Mouse (Mus musculus) myocyte (in vitro differentiated cells): Measurements from ENCODE around the gene Ramac.

Experiments
- E2F4 ChIP-seq: IDR thresholded peaks from one replicate; pipeline ENCODE4 v1.6.1; 2011; ENCODE audit warnings: mild to moderate bottlenecking, control low read depth, moderate library complexity; ENCODE audit not compliant: insufficient read depth
- MYOD1 ChIP-seq, 3 experiments: IDR thresholded peaks; one replicate each; pipeline ENCODE4 v1.6.1; 2011; ENCODE audit warnings: control low read depth in 2 of 3, low read depth in 2 of 3, mild to moderate bottlenecking in 2 of 3, moderate library complexity in 1 of 3; ENCODE audit not compliant: insufficient read length in 2 of 3, control insufficient read depth in 1 of 3
- POLR2A ChIP-seq: IDR thresholded peaks from one replicate; pipeline ENCODE4 v1.6.1; 2011; ENCODE audit warnings: low read depth, mild to moderate bottlenecking, control low read depth, moderate library complexity; ENCODE audit not compliant: insufficient read length
- POLR2AphosphoS2 ChIP-seq: IDR thresholded peaks from one replicate; pipeline ENCODE4 v1.6.1; 2011; ENCODE audit warnings: low read depth, control low read depth; ENCODE audit not compliant: insufficient read length
- REST ChIP-seq: IDR thresholded peaks from one replicate; pipeline ENCODE4 v1.6.1; 2011; ENCODE audit warnings: mild to moderate bottlenecking, control low read depth, moderate library complexity; ENCODE audit not compliant: insufficient read depth, insufficient read length
- TCF12 ChIP-seq: IDR thresholded peaks from one replicate; pipeline ENCODE4 v1.6.1; 2011; ENCODE audit warnings: mild to moderate bottlenecking, control low read depth; ENCODE audit not compliant: poor library complexity, insufficient read depth, severe bottlenecking
- USF1 ChIP-seq: IDR thresholded peaks from one replicate; pipeline ENCODE4 v1.6.1; 2011; ENCODE audit warnings: low read depth, mild to moderate bottlenecking, control low read depth, moderate library complexity

GRCm38 (mm10) chr7:81729787-81730186 lies 32.9 kb upstream of the Ramac start:
- no peak for TF ChIP-seq POLR2A
- TF ChIP-seq POLR2AphosphoS2 = no peak
- TF ChIP-seq TCF12 = no peak
- no peak for TF ChIP-seq MYOD1 (IDR thresholded peaks at IDR 0.05; ENCODE audit: control insufficient read depth in 1 of 3, insufficient read length in 2 of 3, low read depth in 2 of 3)
- no peak for TF ChIP-seq USF1
- no peak for TF ChIP-seq E2F4
- TF ChIP-seq REST = no peak
